Mouse (Mus musculus) megakaryocyte progenitor cell, adult 5-6 weeks (primary cell): ENCODE results near the gene Cd83. TPM values are rescaled to one million over a fixed set of nuclear protein-coding genes. Genes with fewer than 3 reads are reported as not detected.

ENCODE experiments used
- ATAC-seq: replicated peaks from 2 replicates; pipeline ENCODE4 v1.8.0; 2016; ENCODE audit warnings: mild to moderate bottlenecking, moderate TSS enrichment, inconsistent platforms; ENCODE audit not compliant: poor library complexity
- total RNA-seq, 2 experiments: library from RNA; stranded (forward) in 1 of 2; stranded (reverse) in 1 of 2; fragments of 157-497, 149-512 nt in 1 of 2; fragments of 200-1000 nt in 1 of 2; gene quantifications; 2 replicates each; pipeline versions ENCODE4 v1.2.3 to v1.2.4; 2015 to 2017

The Cd83 gene
- total RNA-seq, 2 experiments from 2014 or later, result 0.37 TPM; not detected in 1

DNA sequence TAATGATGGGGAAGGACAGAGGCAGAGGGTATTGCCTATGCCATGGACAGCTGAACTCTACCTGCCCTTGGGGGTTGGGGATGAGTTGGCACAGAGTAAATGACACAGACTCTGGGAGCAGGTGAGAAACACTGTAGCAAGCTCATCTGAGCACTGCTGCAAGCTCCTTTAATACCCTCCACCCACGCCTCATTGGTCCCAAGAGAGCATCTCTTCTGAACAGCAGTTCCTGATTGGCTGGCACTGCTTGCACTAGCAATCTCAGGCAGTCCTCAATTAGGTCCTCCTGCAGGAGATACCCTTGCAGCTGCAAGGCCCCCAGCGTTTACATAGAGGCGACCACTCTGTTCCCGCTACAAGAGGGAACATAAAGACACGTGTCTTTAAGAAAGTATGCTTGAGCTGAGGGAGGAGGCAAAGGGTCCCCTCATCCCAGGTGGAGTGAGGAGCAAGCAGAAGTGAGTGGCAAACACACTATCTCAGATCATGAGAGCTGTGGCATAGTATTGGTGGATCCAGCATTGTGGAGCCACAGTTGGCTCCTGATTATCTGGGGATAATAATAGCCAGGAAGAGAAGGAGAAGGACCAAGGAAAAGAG lies 20.7 kb downstream of the Cd83 start:
- no peak for ATAC-seq

DNA sequence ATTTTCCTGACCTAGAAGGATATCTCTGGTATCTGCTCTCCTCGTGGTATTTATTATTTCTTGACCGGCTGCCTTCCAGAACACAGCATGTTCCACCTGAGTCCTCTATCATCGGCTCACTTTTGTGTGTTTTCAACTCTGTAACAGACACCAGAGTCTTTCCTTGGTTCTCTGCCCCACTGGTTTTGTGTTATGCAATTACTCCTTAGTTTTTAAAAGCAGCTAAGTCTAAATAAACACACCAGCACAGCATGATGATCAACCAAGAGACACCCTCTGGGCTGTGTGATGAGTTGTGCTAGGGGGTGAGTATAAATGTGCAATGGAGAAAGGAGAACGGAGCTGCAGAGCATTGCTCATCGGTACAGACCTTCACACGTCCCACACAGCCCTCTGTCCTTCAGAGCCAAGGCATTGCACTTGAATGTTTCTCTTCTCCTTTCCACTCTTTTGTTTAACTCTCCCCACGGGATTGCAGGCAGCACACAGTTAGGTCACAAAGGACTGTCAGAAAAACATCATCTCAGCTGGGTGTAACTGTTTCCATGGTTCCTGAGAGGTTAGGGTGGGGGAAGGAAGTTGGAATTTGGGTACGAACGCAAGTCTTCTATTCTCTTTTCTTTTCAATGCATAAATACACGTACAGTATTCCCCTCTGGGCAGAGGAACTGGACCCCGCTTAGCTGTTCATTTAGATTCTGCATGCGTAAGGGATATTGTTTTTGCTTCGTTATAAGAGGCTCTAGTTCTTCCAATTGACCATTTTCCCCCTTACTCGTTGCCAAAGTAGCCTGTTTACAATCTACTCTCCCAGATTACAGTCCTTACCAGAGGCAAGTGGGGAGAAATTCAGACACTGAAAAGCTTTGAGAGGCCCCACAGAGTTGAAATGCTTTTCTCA lies 22.0 kb downstream of the Cd83 start:
- no peak for ATAC-seq

DNA sequence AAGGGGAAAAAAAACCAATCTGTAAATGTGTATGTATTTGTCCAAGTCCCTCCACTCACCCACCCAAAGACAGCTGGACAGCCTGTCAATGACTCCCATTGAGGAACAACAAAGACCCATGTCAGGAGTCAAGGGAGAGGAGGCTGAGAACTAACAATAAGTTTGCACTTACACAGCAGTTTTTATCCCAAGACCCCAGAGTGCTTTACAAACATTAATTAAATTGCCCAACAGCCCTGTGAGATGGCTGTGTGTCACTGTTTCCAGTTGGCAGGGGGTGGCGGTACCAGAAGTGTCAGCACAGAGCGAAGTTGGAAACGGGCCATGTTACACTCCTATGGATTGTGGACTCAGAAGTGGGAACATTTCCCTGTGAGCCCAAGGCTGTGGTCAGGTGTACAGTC lies 22.7 kb downstream of the Cd83 start:
- ATAC-seq, result no peak

DNA sequence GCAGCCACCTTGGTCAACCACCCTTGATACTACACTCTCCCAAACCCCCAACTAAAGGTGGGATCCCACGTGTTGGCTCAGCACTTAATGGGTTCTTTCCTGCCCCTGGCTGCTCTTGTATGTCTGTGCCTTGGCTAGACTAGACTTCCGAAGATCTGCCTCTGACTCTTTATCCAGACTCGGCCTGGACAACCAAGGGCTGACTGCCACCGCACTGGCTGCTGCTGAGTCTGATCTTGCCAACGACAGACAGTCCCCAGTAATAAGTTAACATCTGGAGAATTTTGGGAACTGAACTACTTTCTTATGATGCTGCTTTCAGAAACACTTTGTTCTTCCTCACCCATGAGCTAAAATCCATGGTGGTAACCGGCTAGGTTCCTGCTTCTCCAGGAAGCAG lies 26.0 kb downstream of the Cd83 start:
- no peak for ATAC-seq

DNA sequence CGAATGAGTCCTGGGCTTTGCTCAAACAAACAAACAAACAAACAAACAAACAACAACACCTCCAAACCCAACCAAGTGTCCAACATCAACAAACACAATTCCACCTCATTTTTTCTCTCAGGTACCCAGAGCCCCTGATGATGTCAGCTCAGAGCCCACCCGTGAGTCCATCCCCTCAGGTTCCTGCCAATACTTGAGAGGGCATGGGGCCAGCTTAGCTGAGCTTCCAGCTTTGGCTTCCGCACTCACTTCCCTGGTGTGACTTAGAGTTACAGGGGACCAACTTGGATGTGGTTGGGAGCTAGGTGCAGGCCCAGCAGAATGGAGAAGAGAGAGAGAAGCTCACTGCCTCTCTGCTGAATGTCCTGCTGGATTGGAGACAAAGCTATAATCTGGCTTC lies 27.3 kb downstream of the Cd83 start:
- no peak for ATAC-seq

DNA sequence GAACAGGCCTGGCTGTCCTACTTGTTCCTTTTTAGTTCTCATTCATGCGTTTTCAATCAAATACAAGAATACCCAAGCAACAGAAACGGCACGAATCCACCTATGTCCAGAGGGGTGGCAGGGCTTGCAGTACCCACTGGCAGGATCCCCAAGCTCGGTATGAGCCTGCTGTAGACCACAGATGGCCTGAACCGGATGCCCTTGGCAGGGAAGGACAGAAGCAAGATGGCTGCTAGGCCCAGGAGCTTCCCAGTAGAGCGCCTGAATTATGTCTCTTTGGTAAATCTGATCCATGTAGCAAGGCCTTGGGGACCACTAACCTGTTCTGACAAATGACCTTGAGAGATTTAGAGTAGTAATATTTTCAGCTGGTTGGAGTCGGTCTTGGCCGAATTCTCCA lies 28.9 kb downstream of the Cd83 start:
- no peak for ATAC-seq

DNA sequence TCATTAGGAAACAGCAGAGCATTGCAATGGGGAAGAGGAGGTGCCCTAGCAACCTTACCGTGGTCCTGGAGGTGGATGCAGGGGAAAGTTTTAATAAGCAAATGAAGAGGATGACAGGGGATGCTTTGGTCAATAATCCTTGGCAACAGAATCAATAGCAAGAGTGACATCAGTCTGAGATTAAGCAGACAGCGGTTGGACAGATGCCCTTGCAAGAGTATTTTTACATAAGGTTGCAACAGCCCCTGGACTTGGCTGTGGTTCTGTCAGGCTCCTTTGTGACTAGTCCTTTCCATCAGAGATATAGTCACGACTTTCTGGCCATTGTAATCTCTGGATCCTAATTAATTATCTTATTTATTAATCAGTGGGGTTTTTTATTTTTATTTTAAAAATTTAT lies 32.9 kb downstream of the Cd83 start:
- no peak for ATAC-seq

DNA sequence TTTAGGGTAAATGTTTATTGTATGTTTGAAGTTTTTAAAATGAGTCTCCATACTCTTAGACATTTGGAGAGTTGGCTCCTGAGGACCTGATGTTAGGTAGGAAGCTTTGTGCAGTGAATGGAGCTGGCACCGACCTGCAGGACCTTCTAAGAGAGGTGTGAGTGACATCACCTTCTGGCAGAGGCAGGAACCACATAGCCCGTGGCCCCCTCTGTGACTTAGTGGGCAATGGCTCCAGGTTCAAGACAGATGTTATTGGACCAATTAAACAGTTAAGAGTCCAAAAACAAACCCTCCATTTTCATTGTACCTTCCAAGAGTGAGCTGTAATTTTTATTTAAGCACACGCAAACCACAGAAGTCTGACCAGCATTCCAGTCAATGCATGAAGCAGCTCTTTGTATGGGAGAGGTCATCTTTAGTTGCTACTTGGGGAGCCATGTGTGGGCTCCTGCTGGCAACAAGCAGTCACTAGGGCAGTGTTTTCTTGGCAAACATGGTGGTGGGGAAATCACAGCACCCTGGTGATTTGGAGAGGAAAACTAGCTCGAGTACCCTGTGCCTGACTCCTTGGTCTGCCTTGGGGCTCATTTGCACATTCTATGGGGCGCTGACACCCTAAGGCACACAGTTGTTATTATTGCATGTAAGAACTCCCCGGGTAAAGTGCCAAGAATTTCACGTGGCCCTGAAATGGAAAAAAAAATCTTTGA lies 33.9 kb downstream of the Cd83 start:
- ATAC-seq, result no peak

DNA sequence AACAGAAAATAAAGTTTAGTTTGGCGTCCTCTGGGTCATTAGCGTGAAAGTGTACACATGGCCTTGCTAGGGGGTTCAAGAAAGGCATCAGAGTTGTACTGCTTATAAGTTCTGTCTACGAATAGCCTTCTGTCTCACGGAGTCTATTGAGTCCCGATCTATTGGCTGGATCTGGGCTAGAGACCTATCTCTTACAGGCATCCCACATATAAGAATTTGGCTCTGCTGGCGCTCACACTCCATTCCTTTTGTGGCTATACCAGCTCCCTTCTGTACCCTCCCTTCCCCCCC lies 34.4 kb downstream of the Cd83 start:
- no peak for ATAC-seq

DNA sequence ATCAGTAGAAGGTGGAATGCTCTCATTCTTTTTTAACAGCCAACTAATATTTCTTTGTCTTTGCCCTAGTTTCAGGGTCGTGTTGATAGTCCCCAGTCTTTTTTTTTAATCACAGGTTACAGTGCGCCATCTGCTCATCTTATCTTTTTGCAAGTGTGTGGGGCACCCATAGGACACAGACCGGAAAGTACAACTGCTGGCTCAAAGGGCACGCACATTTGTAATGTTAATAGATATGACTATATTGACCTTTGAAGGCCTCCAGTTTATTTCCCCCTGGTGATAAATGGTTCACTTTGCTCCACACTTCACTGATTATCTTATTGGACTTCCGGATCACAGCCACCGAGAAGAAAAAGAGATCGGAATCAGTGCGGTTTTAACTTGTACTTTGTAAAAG lies 35.5 kb downstream of the Cd83 start:
- ATAC-seq, result no peak

DNA sequence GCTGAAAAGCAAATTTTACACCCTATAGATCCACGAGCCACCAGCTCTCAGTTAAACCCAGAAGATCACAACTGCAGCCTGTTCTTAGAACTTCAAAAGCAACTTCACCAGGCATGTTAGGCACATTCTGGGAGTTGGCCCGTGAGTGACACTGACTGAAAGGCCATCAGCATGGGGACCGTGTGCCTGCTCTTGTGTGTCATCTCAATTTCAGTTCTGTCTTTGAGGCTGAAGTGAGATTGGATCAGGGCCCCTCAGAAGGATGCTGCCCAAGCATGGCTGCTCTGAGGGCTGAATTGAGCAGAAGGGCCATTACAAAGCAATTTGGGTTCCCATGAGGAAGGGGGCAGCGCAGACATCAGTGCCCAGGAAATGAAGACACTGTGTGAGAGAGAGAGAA lies 37.7 kb downstream of the Cd83 start:
- ATAC-seq, result no peak

DNA sequence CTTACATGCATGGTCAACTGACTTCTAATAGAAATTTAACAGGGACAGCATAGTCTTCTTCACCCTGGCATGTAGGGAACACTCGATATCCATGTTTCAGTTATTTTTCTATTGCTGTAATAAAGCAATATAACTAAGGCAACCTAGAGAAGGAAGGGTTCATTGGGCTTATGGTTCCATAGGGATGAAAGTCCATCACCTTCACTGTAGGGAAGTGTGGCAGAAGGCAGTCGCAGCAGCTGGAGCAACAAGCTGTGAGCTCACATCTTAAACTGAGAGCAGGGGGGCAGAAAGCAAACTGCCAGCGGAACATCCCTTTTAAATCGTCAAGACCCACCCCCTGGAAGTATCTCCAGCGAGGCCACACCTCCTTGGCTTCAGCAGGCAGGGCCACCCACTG lies 44.1 kb downstream of the Cd83 start:
- ATAC-seq, result no peak

DNA sequence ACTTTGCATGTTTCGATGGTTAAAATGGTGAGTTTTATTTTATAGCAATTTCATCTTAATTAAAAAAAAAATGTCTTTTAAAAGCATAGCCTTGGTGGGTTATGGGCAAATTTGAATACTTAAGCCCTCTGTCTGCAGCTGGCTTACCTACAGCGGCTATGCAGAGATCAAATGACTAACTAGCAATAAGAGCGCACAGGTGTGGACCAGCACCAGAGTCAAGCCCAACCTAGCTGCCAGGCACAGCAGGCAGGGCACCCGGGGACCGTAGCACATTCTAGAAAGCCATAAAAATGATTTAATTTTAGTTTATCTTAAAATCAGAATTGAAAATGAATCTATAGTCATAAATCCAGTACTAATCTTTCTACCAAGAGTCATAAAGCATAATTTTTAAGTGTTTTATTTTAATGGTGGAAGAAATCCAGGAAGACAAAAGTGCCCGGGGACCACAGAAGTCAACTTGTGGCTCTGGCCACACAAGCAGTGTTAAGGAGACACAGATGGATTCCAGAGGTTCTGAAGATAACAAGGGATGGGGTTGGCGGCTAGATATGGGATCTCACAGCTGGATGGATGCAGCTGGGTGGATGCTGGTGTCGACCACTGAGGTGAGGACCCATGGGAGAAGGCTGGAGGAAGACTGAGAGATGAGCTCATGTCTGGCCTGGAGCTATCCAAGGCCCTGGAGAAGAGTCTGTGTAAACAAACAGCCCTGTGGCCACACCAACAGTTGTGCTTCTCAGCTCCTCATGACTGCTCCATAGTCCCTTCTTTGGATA lies 46.5 kb downstream of the Cd83 start:
- ATAC-seq, result no peak

DNA sequence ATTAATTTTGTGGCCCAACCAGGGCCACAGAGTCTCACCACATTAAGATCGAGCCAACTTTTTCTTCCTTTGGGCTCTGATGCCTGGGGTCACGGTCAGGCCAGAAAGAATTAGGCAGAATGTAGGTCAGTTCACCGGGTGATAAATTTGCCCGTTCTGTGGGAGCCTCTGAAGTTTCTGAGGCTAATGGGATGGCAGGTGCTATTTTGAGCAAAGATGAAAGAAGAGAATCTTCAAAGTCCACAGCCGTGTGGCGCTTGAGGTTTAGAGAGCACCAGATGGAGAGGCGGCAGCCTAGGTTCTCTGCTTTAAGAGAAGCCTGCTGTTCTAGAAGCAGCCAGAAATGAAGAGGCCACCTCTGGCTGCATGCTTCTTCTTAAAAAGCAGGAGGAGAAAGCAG lies 48.2 kb downstream of the Cd83 start:
- no peak for ATAC-seq

DNA sequence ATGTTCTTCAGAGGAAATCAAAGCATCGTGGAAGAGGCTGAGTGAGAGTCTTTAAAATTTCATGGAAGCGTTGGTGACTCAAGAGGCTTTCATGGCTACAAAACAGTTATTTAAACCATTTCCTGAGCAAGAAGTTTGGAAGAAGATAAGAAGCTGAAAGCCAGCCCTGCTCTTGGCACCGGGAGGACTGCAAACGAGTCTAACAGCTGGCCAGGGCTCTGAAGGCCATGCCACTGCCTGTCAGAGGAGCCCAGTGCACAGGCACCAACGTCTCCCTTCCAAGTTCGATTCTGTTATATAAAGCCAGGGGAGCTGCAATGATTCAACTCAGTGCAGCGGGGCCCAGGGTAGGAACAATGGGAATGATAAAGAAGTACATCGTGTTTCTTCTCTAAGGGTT lies 51.8 kb downstream of the Cd83 start:
- ATAC-seq, result no peak

DNA sequence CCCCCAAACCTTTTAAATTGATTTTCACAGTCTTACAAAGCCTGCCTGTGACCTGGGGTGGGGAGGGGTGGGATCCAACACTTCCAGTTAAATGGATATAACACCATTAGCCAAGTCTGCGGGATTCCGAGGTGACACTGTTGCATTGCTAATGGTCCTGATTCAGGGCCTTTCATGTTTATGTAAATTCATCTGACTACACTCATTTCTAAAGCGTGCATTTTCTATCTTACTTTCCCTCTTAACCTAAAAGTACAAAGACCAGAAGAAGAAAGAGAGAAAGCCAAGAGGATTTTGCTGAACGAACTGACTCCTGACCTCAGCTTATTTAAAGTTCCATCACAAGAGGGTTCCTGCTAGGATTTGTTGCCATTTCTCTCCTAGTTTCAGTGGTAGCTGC lies 53.2 kb downstream of the Cd83 start:
- no peak for ATAC-seq

DNA sequence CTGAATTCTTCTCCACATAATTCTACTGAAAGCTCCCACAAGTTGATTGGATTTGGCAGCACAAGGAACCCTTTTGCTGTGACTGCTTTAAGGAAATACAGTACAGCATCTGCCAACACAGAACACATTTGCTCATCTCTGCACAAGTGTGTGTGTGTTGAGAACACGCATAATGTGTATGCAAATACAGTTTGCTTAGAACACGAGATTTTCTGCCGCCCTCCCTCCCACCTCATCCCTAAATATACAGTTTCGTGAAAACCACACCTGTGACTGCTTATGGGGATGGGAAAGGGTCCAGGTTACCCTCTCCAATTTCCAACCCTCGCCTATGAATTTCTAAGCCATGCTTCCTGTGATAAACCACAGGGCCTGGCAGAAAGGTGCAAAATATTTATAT lies 60.6 kb downstream of the Cd83 start:
- ATAC-seq, result no peak

DNA sequence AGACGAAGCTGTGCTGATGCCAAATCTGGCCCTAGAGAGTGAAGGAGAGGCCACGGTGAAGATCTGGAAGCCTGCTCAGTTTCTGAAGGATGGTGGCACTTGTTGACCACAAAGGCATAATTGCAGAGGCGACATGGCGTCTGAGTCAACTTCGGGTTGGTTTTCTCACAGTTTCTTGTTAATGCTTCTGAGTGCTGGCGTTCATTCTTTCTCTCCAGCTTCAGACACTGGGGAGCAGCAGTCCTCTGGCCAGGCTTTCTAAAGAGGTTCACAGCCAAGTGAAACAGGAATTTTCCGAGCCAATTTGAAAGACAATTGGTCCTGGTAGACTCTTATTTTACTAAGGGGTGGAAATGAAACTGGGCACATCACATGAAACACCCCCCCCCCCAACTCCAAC lies 62.6 kb downstream of the Cd83 start:
- ATAC-seq, result no peak

DNA sequence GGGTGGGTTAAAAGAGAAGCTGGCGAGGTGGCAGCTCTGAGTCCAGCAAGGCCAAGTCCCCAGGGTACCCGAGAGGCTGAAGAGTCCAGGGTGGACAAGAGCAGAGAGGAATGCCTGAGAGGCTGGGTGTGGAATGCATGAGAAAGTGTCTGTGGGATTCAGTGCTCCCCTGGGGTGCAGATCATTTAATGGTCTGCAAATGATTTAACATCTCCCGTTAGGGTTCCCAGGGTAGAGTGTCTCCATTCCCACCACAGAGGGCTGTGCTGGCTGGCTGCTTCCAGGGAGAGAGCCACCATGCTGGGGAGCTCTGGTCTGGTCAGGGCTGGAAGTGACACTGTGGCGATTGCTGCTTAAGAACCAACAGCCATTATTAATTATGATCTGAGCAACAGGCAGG lies 65.2 kb downstream of the Cd83 start:
- no peak for ATAC-seq

DNA sequence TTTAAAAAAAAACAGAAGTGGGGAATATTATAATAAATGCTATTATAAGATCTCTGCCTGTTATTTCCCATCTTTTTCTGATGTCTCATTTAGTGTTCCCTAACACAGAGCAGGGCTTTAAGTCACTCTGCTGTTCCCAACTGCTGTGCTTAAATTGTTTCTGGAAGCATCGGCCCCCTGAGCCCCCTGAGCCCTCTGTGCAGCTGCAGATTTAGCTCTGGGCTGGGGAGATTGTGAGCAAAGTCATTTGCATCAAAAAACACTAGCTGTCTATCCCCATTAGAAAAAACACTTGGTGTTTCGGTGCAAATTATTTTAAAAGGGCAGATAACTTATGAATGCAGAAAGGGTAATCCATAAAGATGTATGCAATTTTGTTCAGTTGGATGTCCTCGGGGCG lies 66.5 kb downstream of the Cd83 start:
- ATAC-seq, result no peak
